Mouse (Mus musculus): ENCODE data around the gene Bach2.

- no peak for TF ChIP-seq CTCF (IDR thresholded peaks at IDR 0.05; ENCODE audit: insufficient read depth, low read length)
- TF ChIP-seq POLR2A (IDR thresholded peaks at IDR 0.05; ENCODE audit: borderline replicate concordance, extremely low read depth, low read depth, low read length) = no peak
These were observed 4.9 kb downstream of the Bach2 start for GRCm38 (mm10) chr4:32243458-32243857.
